Mouse (Mus musculus) brain, embryonic 18.5 days (tissue): ENCODE results near the gene Hypk.
"Not testable (repeated sequence)": the region's sequence is repeated elsewhere in the genome, so short reads cannot be mapped to it uniquely, and the experiment has no call there.

ENCODE experiments used
- DNase-seq: peaks from one replicate; pipeline ENCODE4 v3.0.0-alpha.2; 2012; ENCODE audit warnings: low read depth, low spot score

The Hypk gene

GRCm38 (mm10) chr2:121448136-121448535 lies 5.0 kb upstream of the Hypk start:
- no peak for DNase-seq

- DNase-seq: peak; percentile 96
Observed at GRCm38 (mm10) chr2:121448739-121449535, 4.2 kb upstream of the Hypk start, which contains the start of gene Serf2. Gene Serf2, plus strand, starts transcription at chr2:121449195.

GRCm38 (mm10) chr2:121449545-121450011 lies 3.5 kb upstream of the Hypk start:
- DNase-seq: no peak

- DNase-seq: no peak
Observed at GRCm38 (mm10) chr2:121450093-121450492, 3.0 kb upstream of the Hypk start.

- no peak for DNase-seq
Observed at GRCm38 (mm10) chr2:121452361-121452760, 729 bp upstream of the Hypk start.

GRCm38 (mm10) chr2:121453917-121454316 lies 827 bp downstream of the Hypk start:
- DNase-seq: no peak

GRCm38 (mm10) chr2:121455534-121455933 lies 2.4 kb downstream of the Hypk start:
- no peak for DNase-seq

GRCm38 (mm10) chr2:121456692-121457642 lies 3.9 kb downstream of the Hypk start, which contains the start of gene Serinc4:
Gene Serinc4, minus strand, starts transcription at chr2:121456781.
- DNase-seq: peak; percentile 76

- no peak for DNase-seq
Observed at GRCm38 (mm10) chr2:121460071-121460470, 7.0 kb downstream of the Hypk start.

- not testable (repeated sequence) for DNase-seq
Observed at GRCm38 (mm10) chr2:121468982-121469381, 15.9 kb downstream of the Hypk start.

GRCm38 (mm10) chr2:121472783-121473182 lies 19.7 kb downstream of the Hypk start:
- DNase-seq: not testable (repeated sequence)

- DNase-seq: peak; percentile 83
Observed at GRCm38 (mm10) chr2:121473301-121474179, 20.4 kb downstream of the Hypk start, which contains the start of gene Mfap1b. Gene Mfap1b, minus strand, starts transcription at chr2:121474067.

- DNase-seq: no peak
Observed at GRCm38 (mm10) chr2:121474180-121474535, 21.1 kb downstream of the Hypk start.

- not testable (repeated sequence) for DNase-seq
Observed at GRCm38 (mm10) chr2:121475306-121475705, 22.2 kb downstream of the Hypk start.

- no peak for DNase-seq
Observed at GRCm38 (mm10) chr2:121477491-121478266, 24.6 kb downstream of the Hypk start.

- no peak for DNase-seq
Observed at GRCm38 (mm10) chr2:121480498-121480897, 27.4 kb downstream of the Hypk start.

GRCm38 (mm10) chr2:121480916-121481315 lies 27.8 kb downstream of the Hypk start:
- not testable (repeated sequence) for DNase-seq

- DNase-seq: no peak
Observed at GRCm38 (mm10) chr2:121483576-121483975, 30.5 kb downstream of the Hypk start.

- not testable (repeated sequence) for DNase-seq
Observed at GRCm38 (mm10) chr2:121484403-121484802, 31.3 kb downstream of the Hypk start.

GRCm38 (mm10) chr2:121501550-121501949 lies 48.5 kb downstream of the Hypk start:
- DNase-seq: not testable (repeated sequence)
